Comparison of ENCODE assay signal across 7 mouse cellular contexts in the genomic region with DNA sequence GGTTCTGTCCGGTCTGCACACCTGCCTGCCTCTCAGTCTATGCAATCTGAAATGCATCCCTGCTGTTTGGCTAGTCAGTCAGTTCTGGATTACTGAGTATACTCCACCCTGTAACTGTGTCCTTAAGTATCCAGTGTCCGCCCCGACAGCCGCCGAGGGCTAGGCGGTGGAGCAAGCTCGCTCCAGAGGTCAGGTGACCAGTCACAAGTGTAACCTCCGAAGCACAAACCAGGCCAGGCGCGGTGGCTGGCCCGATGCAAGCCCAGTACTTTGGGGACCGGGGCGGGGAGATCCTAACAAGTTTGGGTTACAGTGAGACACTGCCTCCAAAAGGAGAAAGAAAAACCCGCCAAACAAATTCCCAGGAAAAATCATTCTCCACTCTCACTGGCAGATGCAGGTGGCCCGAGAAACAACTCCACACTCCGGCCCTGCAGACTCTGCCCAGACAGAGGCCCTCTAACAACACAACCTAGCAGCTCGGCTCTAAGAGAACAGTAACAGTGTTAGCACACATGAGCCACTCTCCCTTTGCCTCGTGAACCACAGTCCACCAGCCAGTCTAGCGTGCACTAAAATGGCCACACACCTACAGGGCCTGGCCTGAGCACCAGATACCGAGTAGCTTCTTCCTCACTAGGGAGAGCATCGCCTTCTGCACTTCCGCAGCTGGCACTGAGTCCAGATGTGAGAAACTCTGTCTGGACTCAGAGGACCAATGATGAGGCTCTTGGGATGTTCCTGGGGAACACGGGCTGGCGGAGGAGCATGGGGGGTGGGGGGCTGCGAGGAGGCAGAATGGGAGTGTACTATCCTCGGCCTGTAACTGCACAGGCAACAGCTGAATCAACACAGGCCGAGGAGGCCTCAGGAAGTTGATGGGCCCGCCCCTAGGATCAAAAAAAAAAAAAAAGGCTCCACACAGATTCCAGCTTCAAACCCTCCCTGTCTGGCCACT. TPM values are rescaled to one million over a fixed set of nuclear protein-coding genes. Genes with fewer than 3 reads are reported as not detected.
DNase-seq lines count a peak whose midpoint lies in the region; ATAC-seq lines count a peak whose summit lies in the region.

No protein-coding gene starts in this region.

- no peaks in the 10 kb centered on the region for H3K9me3 ChIP-seq in heart, embryonic 10.5 days
- no peaks in the 10 kb centered on the region for H3K9me3 ChIP-seq in kidney, embryonic 14.5 days (ENCODE audit: control insufficient read depth, low read length)

- WGBS in heart, embryonic 10.5 days, result 49% methylated on average over 28 of the region's 28 CpGs
- WGBS in kidney, embryonic 14.5 days, result 17% methylated on average over 28 of the region's 28 CpGs

- DNase-seq in NIH3T3 (ENCODE audit: low read depth), result peak; percentile 55
- peak; percentile 71 for DNase-seq in embryo, embryonic 10 days (ENCODE audit: low spot score)
- no peak for DNase-seq in heart, embryonic 10.5 days (ENCODE audit: low spot score)
- DNase-seq in lung, postnatal 10 days, result peak; percentile 77
- DNase-seq in frontal cortex, postnatal 25 days (ENCODE audit: low spot score in 2 of 2), result no peak

- H3K36me3 ChIP-seq in heart, embryonic 10.5 days, result 0 out of 2 replicates have a peak, but pooled peaks cover under 1% of the 10 kb centered on the region
- H3K36me3 ChIP-seq in kidney, embryonic 14.5 days (ENCODE audit: control insufficient read depth, insufficient read depth, low read length), result no peaks in the 10 kb centered on the region

- H3K4me2 ChIP-seq in kidney, embryonic 14.5 days (replicated peaks; ENCODE audit: low read depth, low read length), result peak overlapping the region; percentile 15; the same call in 1 of the 2 replicates

- peak; percentile 74 for ATAC-seq in kidney, embryonic 14.5 days (ENCODE audit: low FRiP score, low TSS enrichment)
- ATAC-seq in activated CD4-positive, CD25-positive, alpha-beta regulatory T cell, adult 4 months, result no peak

- peak overlapping the region; percentile 84 for H3K27ac ChIP-seq in heart, embryonic 10.5 days
- peak overlapping the region; percentile 96 for H3K27ac ChIP-seq in kidney, embryonic 14.5 days (ENCODE audit: low read depth, low read length)

- H3K4me3 ChIP-seq in heart, embryonic 10.5 days, result peak overlapping the region; percentile 18; the same call in 1 of the 2 replicates
- H3K4me3 ChIP-seq in kidney, embryonic 14.5 days (ENCODE audit: low read length), result no peak overlapping the region; the same call in 1 of the 2 replicates

- H3K27me3 ChIP-seq in heart, embryonic 10.5 days (ENCODE audit: insufficient read depth, poor library complexity, severe bottlenecking), result 0 out of 2 replicates have a peak, but pooled peaks cover 4% of the 10 kb centered on the region
- no peaks in the 10 kb centered on the region for H3K27me3 ChIP-seq in kidney, embryonic 14.5 days (ENCODE audit: control insufficient read depth, insufficient read depth, low read length)

- H3K9ac ChIP-seq in kidney, embryonic 14.5 days (ENCODE audit: low read depth, low read length), result peak overlapping the region; percentile 37; the same call in 1 of the 2 replicates

- H3K4me1 ChIP-seq in heart, embryonic 10.5 days, result peaks cover 82% of the 10 kb centered on the region
- H3K4me1 ChIP-seq in kidney, embryonic 14.5 days (ENCODE audit: control insufficient read depth, insufficient read depth, low read length), result peaks cover 75% of the 10 kb centered on the region

RNA-seq across cellular contexts. Expression of a gene that starts 25.2 kb away (rescaled TPM):
- 13.0 and 21.7 TPM in 2 replicates for polyA plus RNA-seq in heart, embryonic 10.5 days (2016; fragmentation: Nextera tagmentation; extraction: Ambion mirVana)
- 33.8 and 37.3 TPM in 2 replicates for polyA plus RNA-seq in kidney, embryonic 14.5 days (2014; fragmentation: Nextera tagmentation; extraction: Ambion mirVana)
- 10 to 100 TPM; 10.9 to 13.0 TPM for polyA plus RNA-seq in activated CD4-positive, CD25-positive, alpha-beta regulatory T cell, adult 4 months (2017; shearing (Covaris generic))

RNA-seq across cellular contexts. Expression of a gene that starts 25.6 kb away (rescaled TPM):
- polyA plus RNA-seq in heart, embryonic 10.5 days (2016; fragmentation: Nextera tagmentation; extraction: Ambion mirVana), result 0.15 and 0.24 TPM in 2 replicates
- polyA plus RNA-seq in kidney, embryonic 14.5 days (2014; fragmentation: Nextera tagmentation; extraction: Ambion mirVana), result 0.57 and 1.4 TPM in 2 replicates
- under 1 TPM; 0.41 to 0.70 TPM for polyA plus RNA-seq in activated CD4-positive, CD25-positive, alpha-beta regulatory T cell, adult 4 months (2017; shearing (Covaris generic))

RNA-seq across cellular contexts. Expression of a gene that starts 49.2 kb away (rescaled TPM):
- 11.0 and 11.2 TPM in 2 replicates for polyA plus RNA-seq in heart, embryonic 10.5 days (2016; fragmentation: Nextera tagmentation; extraction: Ambion mirVana)
- polyA plus RNA-seq in kidney, embryonic 14.5 days (2014; fragmentation: Nextera tagmentation; extraction: Ambion mirVana), result 10.4 and 11.1 TPM in 2 replicates
- 1 to 10 TPM; 1.1 to 2.4 TPM for polyA plus RNA-seq in activated CD4-positive, CD25-positive, alpha-beta regulatory T cell, adult 4 months (2017; shearing (Covaris generic))

RNA-seq across cellular contexts. Expression of a gene that starts 49.3 kb away (rescaled TPM):
- polyA plus RNA-seq in heart, embryonic 10.5 days (2016; fragmentation: Nextera tagmentation; extraction: Ambion mirVana), result 47.1 and 49.4 TPM in 2 replicates
- polyA plus RNA-seq in kidney, embryonic 14.5 days (2014; fragmentation: Nextera tagmentation; extraction: Ambion mirVana), result 22.3 and 37.7 TPM in 2 replicates
- polyA plus RNA-seq in activated CD4-positive, CD25-positive, alpha-beta regulatory T cell, adult 4 months (2017; shearing (Covaris generic)), result 10 to 100 TPM; 11.7 to 18.4 TPM

RNA-seq across cellular contexts. Expression of a gene that starts 52.3 kb away (rescaled TPM):
- polyA plus RNA-seq in heart, embryonic 10.5 days (2016; fragmentation: Nextera tagmentation; extraction: Ambion mirVana), result 4.2 and 5.9 TPM in 2 replicates
- polyA plus RNA-seq in kidney, embryonic 14.5 days (2014; fragmentation: Nextera tagmentation; extraction: Ambion mirVana), result 4.5 and 6.0 TPM in 2 replicates
- polyA plus RNA-seq in activated CD4-positive, CD25-positive, alpha-beta regulatory T cell, adult 4 months (2017; shearing (Covaris generic)), result 1 to 10 TPM; 4.7 to 7.2 TPM

Comparison
In these comparisons a context has a peak if more than half of its experiments do, and no peak if none do; other contexts are left out.
1. DNase-seq: peak in NIH3T3 (single experiment), embryo, embryonic 10 days (single experiment) and lung, postnatal 10 days (single experiment); none in heart, embryonic 10.5 days (single experiment) and frontal cortex, postnatal 25 days (0 of 2).